In the genomic region with DNA sequence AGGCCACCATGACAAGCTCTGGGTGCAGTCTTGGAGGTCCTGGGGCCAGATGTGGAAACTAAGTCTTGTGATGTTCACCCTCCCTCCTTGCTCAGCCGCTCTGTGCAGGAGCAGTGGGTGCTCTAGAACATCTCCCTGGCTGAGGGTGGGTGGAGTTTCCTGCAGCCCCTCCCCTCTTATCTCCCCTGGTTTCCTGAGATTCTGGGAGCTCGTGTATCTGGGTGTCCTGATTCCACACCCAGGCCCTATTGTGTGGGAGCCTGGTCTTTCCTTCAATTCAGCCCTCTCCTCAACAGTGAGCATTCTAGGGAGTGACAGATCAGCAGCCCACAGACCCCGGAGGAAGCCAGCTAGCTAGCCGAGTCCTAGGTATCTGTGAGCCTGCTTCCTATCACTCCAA, we compare ENCODE assay signal across 20 mouse cellular contexts. TPM values are rescaled to one million over a fixed set of nuclear protein-coding genes. Genes with fewer than 3 reads are reported as not detected.
DNase-seq lines count a peak whose midpoint lies in the region; ATAC-seq and TF ChIP-seq lines count a peak whose summit lies in the region.
"Had no signal": no experiment of that assay in that cellular context is flagged by ENCODE, and none has a peak within 500 bp of the region (broad histone marks: within the 10 kb centered on the region; RNA-seq: fewer than 3 reads in every experiment).

No protein-coding gene starts in this region.

- no peak for TF ChIP-seq CTCF in gastrocnemius, adult 2 months (IDR thresholded peaks at IDR 0.05)

- 21% methylated on average over 4 of the region's 4 CpGs for WGBS in heart, embryonic 12.5 days
- 7% methylated on average over 4 of the region's 4 CpGs for WGBS in liver, embryonic 12.5 days (ENCODE audit: insufficient replicate concordance)

- H3K9ac ChIP-seq in heart, embryonic 12.5 days, result no peak overlapping the region
- no peak overlapping the region for H3K9ac ChIP-seq in liver, embryonic 12.5 days
- H3K9ac ChIP-seq: forebrain, postnatal 0 days; midbrain, embryonic 12.5 days had no signal

- peaks cover 43% of the 10 kb centered on the region for H3K4me1 ChIP-seq in heart, embryonic 12.5 days (replicated peaks)
- peaks cover 81% of the 10 kb centered on the region for H3K4me1 ChIP-seq in liver, embryonic 12.5 days
- H3K4me1 ChIP-seq: midbrain, embryonic 12.5 days had no signal

- peaks cover 16% of the 10 kb centered on the region; the same call in 1 of the 2 replicates for H3K27me3 ChIP-seq in heart, embryonic 12.5 days (replicated peaks)
- H3K27me3 ChIP-seq in liver, embryonic 12.5 days (replicated peaks), result 0 out of 2 replicates have a peak, but pooled peaks cover 5% of the 10 kb centered on the region
- H3K27me3 ChIP-seq: midbrain, embryonic 12.5 days; Patski had no signal

- no peak overlapping the region for H3K4me2 ChIP-seq in heart, embryonic 12.5 days
- peak overlapping the region; percentile 24; the same call in 1 of the 2 replicates for H3K4me2 ChIP-seq in liver, embryonic 12.5 days
- H3K4me2 ChIP-seq: midbrain, embryonic 12.5 days had no signal

- peak overlapping the region; percentile 80 for H3K27ac ChIP-seq in gastrocnemius, adult 2 months
- H3K27ac ChIP-seq in heart, embryonic 12.5 days (ENCODE audit: poor library complexity, severe bottlenecking), result no peak overlapping the region
- 0 out of 2 replicates have a peak overlapping the region, but pooled peaks have one; percentile 20 for H3K27ac ChIP-seq in liver, embryonic 12.5 days
- H3K27ac ChIP-seq: midbrain, embryonic 12.5 days had no signal

- intact Hi-C loops in gastrocnemius, adult 2 months (cut with DNase I), result no loop called here
- intact Hi-C loops in gastrocnemius, postnatal 14 days (cut with DNase I; ENCODE audit: low total_unique reads), result no loop called here

- peak; percentile 39 for DNase-seq in gastrocnemius, adult 2 months
- no peak for DNase-seq in gastrocnemius, postnatal 14 days
- DNase-seq in lung, postnatal 14 days, result peak; percentile 62
- no peak for DNase-seq in urinary bladder, postnatal 36 days (ENCODE audit: low spot score in 2 of 2)
- no peak for DNase-seq in spleen, adult 18-20 months
- no peak for DNase-seq in cerebellum, postnatal 25 days
- DNase-seq: cerebellum, adult 2 months; forebrain, postnatal 0 days; kidney, adult 8-10 months; right cerebral cortex, postnatal 14 days had no signal

- ATAC-seq in heart, embryonic 12.5 days (ENCODE audit: insufficient number of reproducible peaks, low FRiP score), result peak; percentile 19; the same call in 1 of the 2 replicates
- peak; percentile 9 for ATAC-seq in liver, embryonic 12.5 days
- ATAC-seq: forebrain, postnatal 0 days; hindbrain, embryonic 16.5 days; Patski had no signal

- peak overlapping the region; percentile 47 for H3K4me3 ChIP-seq in gastrocnemius, adult 2 months
- no peak overlapping the region for H3K4me3 ChIP-seq in heart, embryonic 12.5 days
- no peak overlapping the region for H3K4me3 ChIP-seq in liver, embryonic 12.5 days
- H3K4me3 ChIP-seq: erythroblast, embryonic 14.5 days; midbrain, embryonic 12.5 days had no signal

- no peaks in the 10 kb centered on the region for H3K9me3 ChIP-seq in heart, embryonic 12.5 days (replicated peaks)
- no peaks in the 10 kb centered on the region for H3K9me3 ChIP-seq in liver, embryonic 12.5 days (replicated peaks)
- H3K9me3 ChIP-seq: midbrain, embryonic 12.5 days had no signal

- H3K36me3 ChIP-seq in heart, embryonic 12.5 days, result no peaks in the 10 kb centered on the region
- no peaks in the 10 kb centered on the region for H3K36me3 ChIP-seq in liver, embryonic 12.5 days
- H3K36me3 ChIP-seq: midbrain, embryonic 12.5 days had no signal

RNA-seq across cellular contexts. Expression of gene Aqp1, which starts 9.9 kb away (rescaled TPM):
- total RNA-seq in gastrocnemius, adult 2 months (2021), result 100 to 1,000 TPM; 251 to 256 TPM
- total RNA-seq in gastrocnemius, postnatal 14 days (2021), result 100 to 1,000 TPM; 175 to 307 TPM
- polyA plus RNA-seq in heart, embryonic 12.5 days (2016; fragmentation: Nextera tagmentation; extraction: Ambion mirVana), result 23.0 and 23.5 TPM in 2 replicates
- polyA plus RNA-seq in liver, embryonic 12.5 days (2016; fragmentation: Nextera tagmentation; extraction: Ambion mirVana), result 29.1 and 29.5 TPM in 2 replicates
- total RNA-seq: CH12.LX had no signal

RNA-seq across cellular contexts. Expression of gene Ghrhr, which starts 49.8 kb away (rescaled TPM):
- not detected for total RNA-seq in gastrocnemius, adult 2 months (2021)
- not detected for total RNA-seq in gastrocnemius, postnatal 14 days (2021)
- not detected in 2 replicates for polyA plus RNA-seq in heart, embryonic 12.5 days (2016; fragmentation: Nextera tagmentation; extraction: Ambion mirVana)
- polyA plus RNA-seq in liver, embryonic 12.5 days (2016; fragmentation: Nextera tagmentation; extraction: Ambion mirVana), result not detected in 2 replicates
- total RNA-seq: CH12.LX; forebrain, postnatal 0 days; layer of hippocampus, adult 18-20 months; left cerebral cortex, adult 8-10 months had no signal
- polyA plus RNA-seq: cerebellum, adult 2 months; erythroblast, embryonic 14.5 days; forebrain, postnatal 0 days; hindbrain, embryonic 16.5 days; limb, embryonic 14.5 days; midbrain, embryonic 12.5 days had no signal

Comparison
In these comparisons a context has a peak if more than half of its experiments do, and no peak if none do; other contexts are left out.
1. DNase-seq: peak in gastrocnemius, adult 2 months (single experiment) and lung, postnatal 14 days (single experiment); none in gastrocnemius, postnatal 14 days (single experiment), urinary bladder, postnatal 36 days (0 of 2), spleen, adult 18-20 months (0 of 2) and cerebellum, postnatal 25 days (0 of 2).